In the genomic region with DNA sequence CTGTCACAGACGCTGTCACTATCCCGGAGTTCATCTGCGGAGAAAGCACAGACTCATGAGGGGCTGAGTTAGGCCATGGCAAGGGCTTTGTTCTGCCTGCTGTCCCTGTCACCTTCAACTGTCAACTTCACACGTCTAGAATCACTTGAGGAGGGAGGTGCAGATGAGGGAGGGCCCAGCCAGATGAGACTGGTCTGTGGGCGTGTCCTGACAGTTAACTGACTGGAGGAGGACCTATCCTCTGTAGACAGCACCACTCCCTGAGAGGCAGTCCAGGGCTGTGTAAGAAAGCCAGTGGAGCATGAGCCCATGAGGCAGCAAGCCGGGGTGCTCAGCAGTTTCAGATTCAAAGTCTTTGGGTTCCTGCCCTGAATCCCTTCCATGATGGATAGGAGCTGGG, we compare ENCODE assay signal across 11 mouse cellular contexts.
DNase-seq lines count a peak whose midpoint lies in the region; ATAC-seq and TF ChIP-seq lines count a peak whose summit lies in the region.
"Had no signal": no experiment of that assay in that cellular context is flagged by ENCODE, and none has a peak within 500 bp of the region (broad histone marks: within the 10 kb centered on the region; RNA-seq: fewer than 3 reads in every experiment).

No protein-coding gene starts in this region.

- peak; percentile 64; the same call in 1 of the 2 replicates for ATAC-seq in forebrain, embryonic 13.5 days
- peak; percentile 52; the same call in 1 of the 2 replicates for ATAC-seq in intestine, embryonic 16.5 days

- WGBS in forebrain, embryonic 13.5 days: 57% methylated on average over 6 of the region's 6 CpGs
- 66% methylated on average over 6 of the region's 6 CpGs for WGBS in intestine, embryonic 16.5 days

- H3K4me2 ChIP-seq in forebrain, embryonic 13.5 days: no peak overlapping the region
- no peak overlapping the region for H3K4me2 ChIP-seq in intestine, embryonic 16.5 days (ENCODE audit: low read depth, low read length)

- H3K4me3 ChIP-seq in ES-Bruce4 (ENCODE audit: low read depth, low read length): no peak overlapping the region
- no peak overlapping the region for H3K4me3 ChIP-seq in forebrain, embryonic 13.5 days
- no peak overlapping the region for H3K4me3 ChIP-seq in intestine, embryonic 16.5 days (ENCODE audit: low read length)

- no peak for TF ChIP-seq POLR2A in ES-Bruce4 (IDR thresholded peaks at IDR 0.05; ENCODE audit: insufficient read depth, low read length)

- peaks cover 8% of the 10 kb centered on the region for H3K4me1 ChIP-seq in ES-Bruce4 (ENCODE audit: control insufficient read depth, insufficient read depth, low read length)
- peaks cover 8% of the 10 kb centered on the region for H3K4me1 ChIP-seq in forebrain, embryonic 13.5 days
- no peaks in the 10 kb centered on the region for H3K4me1 ChIP-seq in intestine, embryonic 16.5 days (ENCODE audit: control insufficient read depth, insufficient read depth, low read length)

- intact Hi-C loops in heart, postnatal 25 days (cut with DNase I): no loop called here

- no peak overlapping the region for H3K27ac ChIP-seq in ES-Bruce4 (ENCODE audit: insufficient read depth, low read length)
- no peak overlapping the region; the same call in 1 of the 2 replicates for H3K27ac ChIP-seq in forebrain, embryonic 13.5 days
- no peak overlapping the region for H3K27ac ChIP-seq in intestine, embryonic 16.5 days (ENCODE audit: low read length)

- no peak overlapping the region for H3K9ac ChIP-seq in ES-Bruce4 (ENCODE audit: low read depth, poor library complexity, severe bottlenecking)
- no peak overlapping the region for H3K9ac ChIP-seq in forebrain, embryonic 13.5 days
- no peak overlapping the region for H3K9ac ChIP-seq in intestine, embryonic 16.5 days (ENCODE audit: low read depth, low read length)

- H3K9me3 ChIP-seq in ES-Bruce4 (replicated peaks; ENCODE audit: control insufficient read depth, insufficient read depth, low read length, poor library complexity, severe bottlenecking): no peaks in the 10 kb centered on the region
- no peaks in the 10 kb centered on the region for H3K9me3 ChIP-seq in forebrain, embryonic 13.5 days (replicated peaks)
- no peaks in the 10 kb centered on the region for H3K9me3 ChIP-seq in intestine, embryonic 16.5 days (ENCODE audit: control insufficient read depth, low read length)
- H3K9me3 ChIP-seq: G1E had no signal

- H3K36me3 ChIP-seq in ES-Bruce4 (ENCODE audit: control insufficient read depth, insufficient read depth, low read length, poor library complexity, severe bottlenecking): peaks cover 6% of the 10 kb centered on the region; the same call in 1 of the 2 replicates
- H3K36me3 ChIP-seq in forebrain, embryonic 13.5 days (ENCODE audit: poor library complexity, severe bottlenecking): peaks cover 39% of the 10 kb centered on the region
- peaks cover 22% of the 10 kb centered on the region for H3K36me3 ChIP-seq in intestine, embryonic 16.5 days (ENCODE audit: control insufficient read depth, insufficient read depth, low read length)

- H3K27me3 ChIP-seq in ES-Bruce4 (ENCODE audit: control insufficient read depth, insufficient read depth, low read length, poor library complexity, severe bottlenecking): no peaks in the 10 kb centered on the region
- no peaks in the 10 kb centered on the region for H3K27me3 ChIP-seq in forebrain, embryonic 13.5 days
- no peaks in the 10 kb centered on the region for H3K27me3 ChIP-seq in intestine, embryonic 16.5 days (replicated peaks; ENCODE audit: control insufficient read depth, insufficient read depth, low read length)

- no peak for TF ChIP-seq CTCF in ES-Bruce4 (IDR thresholded peaks at IDR 0.05; ENCODE audit: low read depth, low read length)

- TF ChIP-seq EP300 in ES-Bruce4 (IDR thresholded peaks at IDR 0.05; ENCODE audit: insufficient read depth, low read depth, low read length): peak; percentile 81; the same call in 1 of the 2 replicates

- DNase-seq in heart, adult 11 months: peak; percentile 96
- DNase-seq in heart, postnatal 25 days (ENCODE audit: low spot score): no peak
- DNase-seq in cerebellum, adult 9-10 months: no peak
- no peak for DNase-seq in T-cell, adult 2 months (ENCODE audit: low spot score)
- no peak for DNase-seq in adrenal gland, adult 8-10 months
- DNase-seq: cerebellum, adult 11-12 months; left cerebral cortex, postnatal 4 days had no signal
